Mouse (Mus musculus) forebrain, embryonic 16.5 days (tissue): ENCODE results near the gene Rnh1. TPM values are rescaled to one million over a fixed set of nuclear protein-coding genes. Genes with fewer than 3 reads are reported as not detected.
A peak's percentile ranks its signal among the peaks of the same experiment; 100 is the strongest.

Experiments
- ATAC-seq: fragments of 200-750 bp; cut with Nextera tagmentation; 2 replicates; pipeline ENCODE4 v1.8.0; 2017; ENCODE audit warnings: mild to moderate bottlenecking, moderate library complexity
- H3K27ac ChIP-seq: fragments of 300-500 bp; sonication (generic); 2 replicates; pipeline ENCODE4 v1.5.1; 2014; ENCODE audit warnings: low read length, control low read depth
- H3K27me3 ChIP-seq: fragments of 300-500 bp; sonication (generic); replicated peaks from 2 replicates; pipeline ENCODE4 v1.6.1; 2014; ENCODE audit warnings: low read length; ENCODE audit not compliant: control insufficient read depth, insufficient read depth
- H3K36me3 ChIP-seq: fragments of 300-500 bp; sonication (generic); 2 replicates; pipeline ENCODE4 v1.6.1; 2014; ENCODE audit not compliant: control insufficient read depth, insufficient read depth
- H3K4me1 ChIP-seq: fragments of 300-500 bp; sonication (generic); replicated peaks from 2 replicates; pipeline ENCODE4 v1.6.1; 2014; ENCODE audit warnings: low read length; ENCODE audit not compliant: control insufficient read depth, insufficient read depth
- H3K4me2 ChIP-seq: fragments of 300-500 bp; sonication (generic); 2 replicates; pipeline ENCODE4 v1.6.1; 2014; ENCODE audit warnings: mild to moderate bottlenecking, low read length, control low read depth
- H3K4me3 ChIP-seq: fragments of 300-500 bp; sonication (generic); replicated peaks from 2 replicates; pipeline ENCODE4 v1.5.1; 2014; ENCODE audit warnings: mild to moderate bottlenecking, low read length, control low read depth
- H3K9ac ChIP-seq: fragments of 300-500 bp; sonication (generic); replicated peaks from 2 replicates; pipeline ENCODE4 v1.6.1; 2014; ENCODE audit warnings: low read depth, low read length, control low read depth
- H3K9me3 ChIP-seq: fragments of 300-500 bp; sonication (generic); 2 replicates; pipeline ENCODE4 v1.6.1; 2016; ENCODE audit warnings: low read length; ENCODE audit not compliant: control insufficient read depth
- WGBS: fragments of 180-500 bp; shearing (Covaris S2); extraction: QIAGEN DNeasy Blood & Tissue Kit; methylation state at CpG from one replicate; pipeline ENCODE4 v1.1.7; 2014; 5-methylcytosine and 5-hydroxymethylcytosine counted together
- polyA plus RNA-seq: library from polyadenylated mRNA; unstranded; fragments of >200 nt; fragmentation: Nextera tagmentation; extraction: Ambion mirVana; gene quantifications from 2 replicates; pipeline ENCODE4 v1.2.1, GENCODE M21; 2015

Rnh1 gene
- 41.0 and 45.7 TPM in 2 replicates for polyA plus RNA-seq

- H3K27me3 ChIP-seq = no peaks in the 10 kb centered on the region
- H3K4me3 ChIP-seq = peak within 1 kb of the TSS; percentile 47
- ATAC-seq = peak; percentile 98
- H3K27ac ChIP-seq = peak within 1 kb of the TSS; percentile 86
- H3K4me2 ChIP-seq = peak within 1 kb of the TSS; percentile 87
- no peaks in the 10 kb centered on the region for H3K9me3 ChIP-seq
- 3% methylated on average over 55 of the region's 55 CpGs for WGBS
- no peaks in the 10 kb centered on the region for H3K36me3 ChIP-seq
- H3K4me1 ChIP-seq = peaks cover 20% of the 10 kb centered on the region
- H3K9ac ChIP-seq = peak within 1 kb of the TSS; percentile 64
Observed at GRCm38 (mm10) chr7:141172116-141173006, at the start of gene Rnh1. Gene Rnh1, minus strand, starts transcription at chr7:141172857.

- Histone ChIP-seq H3K27me3 (no peaks in the 10 kb centered on the region), H3K36me3 (no peaks in the 10 kb centered on the region), H3K4me1 (peaks cover 14% of the 10 kb centered on the region), H3K4me2 (peak overlapping the region; percentile 75), H3K9me3 (no peaks in the 10 kb centered on the region), H3K9ac (peak overlapping the region; percentile 60), H3K27ac (peak overlapping the region; percentile 38; the same call in 1 of the 2 replicates), H3K4me3 (peak overlapping the region; percentile 47)
- no peak for ATAC-seq
- 3% methylated on average over 8 of the region's 8 CpGs for WGBS
Observed at GRCm38 (mm10) chr7:141222126-141222467, 49.4 kb upstream of the Rnh1 start.

- peak; percentile 97 for ATAC-seq
- no peaks in the 10 kb centered on the region for H3K36me3 ChIP-seq
- H3K4me3 ChIP-seq = peak overlapping the region; percentile 47
- peaks cover 19% of the 10 kb centered on the region for H3K4me1 ChIP-seq
- no peaks in the 10 kb centered on the region for H3K9me3 ChIP-seq
- H3K27me3 ChIP-seq = no peaks in the 10 kb centered on the region
- peak overlapping the region; percentile 61 for H3K27ac ChIP-seq
- peak overlapping the region; percentile 60 for H3K9ac ChIP-seq
- H3K4me2 ChIP-seq = peak overlapping the region; percentile 75
- WGBS = 2% methylated on average over 44 of the region's 44 CpGs
Observed at GRCm38 (mm10) chr7:141221249-141222125, 48.8 kb upstream of the Rnh1 start.

GRCm38 (mm10) chr7:141220377-141220776 lies 47.7 kb upstream of the Rnh1 start:
- H3K4me3 ChIP-seq = no peak overlapping the region
- no peaks in the 10 kb centered on the region for H3K36me3 ChIP-seq
- no peaks in the 10 kb centered on the region for H3K9me3 ChIP-seq
- WGBS = 74% methylated on average over 1 of the region's 1 CpGs
- H3K27me3 ChIP-seq = no peaks in the 10 kb centered on the region
- peaks cover 25% of the 10 kb centered on the region for H3K4me1 ChIP-seq
- no peak overlapping the region for H3K27ac ChIP-seq
- no peak for ATAC-seq
- H3K9ac ChIP-seq = no peak overlapping the region
- H3K4me2 ChIP-seq = no peak overlapping the region

GRCm38 (mm10) chr7:141219558-141220099 lies 47.0 kb upstream of the Rnh1 start:
- Histone ChIP-seq H3K4me3 (no peak overlapping the region), H3K9ac (no peak overlapping the region), H3K36me3 (no peaks in the 10 kb centered on the region), H3K4me1 (peaks cover 29% of the 10 kb centered on the region), H3K27ac (no peak overlapping the region), H3K9me3 (no peaks in the 10 kb centered on the region), H3K27me3 (no peaks in the 10 kb centered on the region), H3K4me2 (no peak overlapping the region)
- ATAC-seq = no peak
- WGBS = 94% methylated on average over 1 of the region's 1 CpGs

- Histone ChIP-seq H3K4me1 (peaks cover 29% of the 10 kb centered on the region), H3K4me3 (no peak overlapping the region), H3K27me3 (no peaks in the 10 kb centered on the region), H3K27ac (no peak overlapping the region), H3K9me3 (no peaks in the 10 kb centered on the region), H3K36me3 (no peaks in the 10 kb centered on the region), H3K9ac (no peak overlapping the region), H3K4me2 (no peak overlapping the region)
- no peak for ATAC-seq
- 94% methylated on average over 5 of the region's 5 CpGs for WGBS
Observed at GRCm38 (mm10) chr7:141218557-141219133, 46.0 kb upstream of the Rnh1 start.

- Histone ChIP-seq H3K36me3 (no peaks in the 10 kb centered on the region), H3K9ac (no peak overlapping the region), H3K4me3 (no peak overlapping the region), H3K4me2 (no peak overlapping the region), H3K4me1 (peaks cover 29% of the 10 kb centered on the region), H3K27ac (no peak overlapping the region), H3K27me3 (no peaks in the 10 kb centered on the region), H3K9me3 (no peaks in the 10 kb centered on the region)
- ATAC-seq = no peak
- 87% methylated on average over 3 of the region's 3 CpGs for WGBS
Observed at GRCm38 (mm10) chr7:141218141-141218540, 45.5 kb upstream of the Rnh1 start.

GRCm38 (mm10) chr7:141217343-141218013 lies 44.8 kb upstream of the Rnh1 start:
- Histone ChIP-seq H3K36me3 (no peaks in the 10 kb centered on the region), H3K4me2 (no peak overlapping the region), H3K9ac (no peak overlapping the region), H3K27me3 (no peaks in the 10 kb centered on the region), H3K4me3 (no peak overlapping the region), H3K27ac (no peak overlapping the region), H3K4me1 (peaks cover 26% of the 10 kb centered on the region), H3K9me3 (no peaks in the 10 kb centered on the region)
- ATAC-seq = no peak
- whole genome bisulfite sequencing = 90% methylated on average over 17 of the region's 17 CpGs
